Mouse (Mus musculus): ENCODE results near the gene Dtd1.

GRCm38 (mm10) chr2:144738161-144738560 is 138.5 kb downstream of the Dtd1 start:
- TF ChIP-seq TCF12 (IDR thresholded peaks at IDR 0.05; ENCODE audit: low read depth, low read length) (no peak), BHLHE40 (IDR thresholded peaks at IDR 0.05; ENCODE audit: borderline replicate concordance, low read depth, low read length) (no peak), ZNF384 (IDR thresholded peaks at IDR 0.05; ENCODE audit: low read depth, low read length) (no peak), POLR2A (IDR thresholded peaks at IDR 0.05; ENCODE audit: control insufficient read depth in 1 of 2, insufficient read depth in 1 of 2, low read depth in 1 of 2, low read length in 2 of 2, poor library complexity in 1 of 2) (no peak), NELFE (IDR thresholded peaks at IDR 0.05; ENCODE audit: low read depth, low read length) (no peak), ZC3H11A (IDR thresholded peaks at IDR 0.05; ENCODE audit: low read depth, low read length) (no peak), CTCF (IDR thresholded peaks at IDR 0.05 in 2 of 3, conservative IDR thresholded peaks at IDR 0.05 in 1 of 3; ENCODE audit: control insufficient read depth in 1 of 3, insufficient read depth in 1 of 3, low read depth in 2 of 3, low read length in 3 of 3, poor library complexity in 1 of 3, severe bottlenecking in 1 of 3) (no peak), MAFK (IDR thresholded peaks at IDR 0.05; ENCODE audit: borderline replicate concordance, low read depth, low read length) (no peak), SIN3A (IDR thresholded peaks at IDR 0.05; ENCODE audit: low read length) (no peak), CHD1 (IDR thresholded peaks at IDR 0.05; ENCODE audit: low read depth, low read length) (no peak), HCFC1 (IDR thresholded peaks at IDR 0.05; ENCODE audit: low read depth, low read length) (no peak), GATA1 (IDR thresholded peaks at IDR 0.05; ENCODE audit: low read depth, low read length) (no peak)

Data from MEL (cell line).